Mouse (Mus musculus): ENCODE data around the gene Got1. TPM values are rescaled to one million over a fixed set of nuclear protein-coding genes. Genes with fewer than 3 reads are reported as not detected.

The Got1 gene
- polyA plus RNA-seq, 1 experiment, result 48.1 TPM

GRCm38 (mm10) chr19:43452176-43452575 is 72.2 kb downstream of the Got1 start:
- no peak overlapping the region for H3K27ac ChIP-seq (ENCODE audit: insufficient read depth, low read length)
- TF ChIP-seq CTCF (IDR thresholded peaks at IDR 0.05; ENCODE audit: borderline replicate concordance, insufficient read depth, low read length) (no peak), POLR2A (IDR thresholded peaks at IDR 0.05; ENCODE audit: low read depth, low read length) (no peak)
- H3K4me3 ChIP-seq (ENCODE audit: insufficient read depth, low read length), result no peak overlapping the region

GRCm38 (mm10) chr19:43451563-43451962 is 72.8 kb downstream of the Got1 start:
- H3K27ac ChIP-seq (ENCODE audit: insufficient read depth, low read length), result no peak overlapping the region
- no peaks in the 10 kb centered on the region for H3K4me1 ChIP-seq (ENCODE audit: control insufficient read depth, insufficient read depth, low read length)
- H3K4me3 ChIP-seq (ENCODE audit: insufficient read depth, low read length), result no peak overlapping the region
- TF ChIP-seq POLR2A (IDR thresholded peaks at IDR 0.05; ENCODE audit: low read depth, low read length) (no peak), CTCF (IDR thresholded peaks at IDR 0.05; ENCODE audit: borderline replicate concordance, insufficient read depth, low read length) (no peak)

More at GRCm38 (mm10) chr19:43452176-43452575, 72.2 kb downstream of the Got1 start:
- no peaks in the 10 kb centered on the region for H3K4me1 ChIP-seq (ENCODE audit: control insufficient read depth, insufficient read depth, low read length)

Other genes starting within 250 kb of the Got1 start
- gene Hpse2, start 136.2 kb downstream of the Got1 start, polyA plus RNA-seq (2011; ENCODE audit: insufficient read length, low read depth, missing spikeins), result 0.18 and 1.6 TPM in 2 replicates
- gene Cnnm1, start 84.2 kb downstream of the Got1 start, polyA plus RNA-seq (2011; ENCODE audit: insufficient read length, low read depth, missing spikeins), result not detected in 2 replicates
- gene Nkx2-3, start 87.7 kb upstream of the Got1 start, polyA plus RNA-seq (2011; ENCODE audit: insufficient read length, low read depth, missing spikeins), result not detected in 2 replicates
- gene Slc25a28, start 150.3 kb upstream of the Got1 start, polyA plus RNA-seq (2011; ENCODE audit: insufficient read length, low read depth, missing spikeins), result 16.0 and 16.5 TPM in 2 replicates
- gene Entpd7, start 165.1 kb upstream of the Got1 start, polyA plus RNA-seq (2011; ENCODE audit: insufficient read length, low read depth, missing spikeins), result 12.8 and 15.2 TPM in 2 replicates
- 4.3 and 5.0 TPM in 2 replicates for gene Cutc, start 228.4 kb upstream of the Got1 start, polyA plus RNA-seq (2011; ENCODE audit: insufficient read length, low read depth, missing spikeins)
- gene Cox15, start 228.4 kb upstream of the Got1 start, polyA plus RNA-seq (2011; ENCODE audit: insufficient read length, low read depth, missing spikeins), result 15.9 and 22.1 TPM in 2 replicates

All from embryonic fibroblast, embryonic 13.5 days (primary cell).